Mouse (Mus musculus) limb, embryonic 15.5 days (tissue): ENCODE measurements around the gene Nup54. TPM values are rescaled to one million over a fixed set of nuclear protein-coding genes. Genes with fewer than 3 reads are reported as not detected.

ENCODE experiments used
- ATAC-seq: fragments of 200-750 bp; cut with Nextera tagmentation; 2 replicates; pipeline ENCODE4 v1.8.0; 2017; ENCODE audit warnings: low read depth, moderate TSS enrichment; ENCODE audit not compliant: insufficient number of reproducible peaks, low FRiP score, low TSS enrichment
- H3K27ac ChIP-seq: fragments of 300-500 bp; sonication (generic); 2 replicates; pipeline ENCODE4 v1.5.1; 2015; ENCODE audit warnings: moderate library complexity, mild to moderate bottlenecking, inconsistent platforms
- H3K27me3 ChIP-seq: fragments of 300-500 bp; sonication (generic); 2 replicates; pipeline ENCODE4 v1.6.1; 2015; ENCODE audit warnings: inconsistent platforms
- H3K36me3 ChIP-seq: fragments of 300-500 bp; sonication (generic); 2 replicates; pipeline ENCODE4 v1.6.1; 2015; ENCODE audit warnings: inconsistent platforms
- H3K4me1 ChIP-seq: fragments of 300-500 bp; sonication (generic); 2 replicates; pipeline ENCODE4 v1.6.1; 2015; ENCODE audit warnings: inconsistent platforms
- H3K4me2 ChIP-seq: fragments of 300-500 bp; sonication (generic); 2 replicates; pipeline ENCODE4 v1.6.1; 2015; ENCODE audit warnings: mild to moderate bottlenecking, inconsistent platforms
- H3K4me3 ChIP-seq: fragments of 300-500 bp; sonication (generic); 2 replicates; pipeline ENCODE4 v1.5.1; 2015; ENCODE audit warnings: mild to moderate bottlenecking, inconsistent platforms
- H3K9ac ChIP-seq: fragments of 300-500 bp; sonication (generic); 2 replicates; pipeline ENCODE4 v1.6.1; 2015; ENCODE audit warnings: inconsistent platforms
- H3K9me3 ChIP-seq: fragments of 300-500 bp; sonication (generic); 2 replicates; pipeline ENCODE4 v1.6.1; 2016; ENCODE audit warnings: inconsistent platforms
- WGBS: fragments of 180-500 bp; shearing (Covaris S2); methylation state at CpG from one replicate; pipeline ENCODE4 v1.1.7; 2015; 5-methylcytosine and 5-hydroxymethylcytosine counted together
- polyA plus RNA-seq: library from polyadenylated mRNA; unstranded; fragments of >200 nt; fragmentation: Nextera tagmentation; extraction: Ambion mirVana; gene quantifications from 2 replicates; pipeline ENCODE4 v1.2.1, GENCODE M21; 2015

The Nup54 gene
- polyA plus RNA-seq = 45.4 and 47.7 TPM in 2 replicates

DNA sequence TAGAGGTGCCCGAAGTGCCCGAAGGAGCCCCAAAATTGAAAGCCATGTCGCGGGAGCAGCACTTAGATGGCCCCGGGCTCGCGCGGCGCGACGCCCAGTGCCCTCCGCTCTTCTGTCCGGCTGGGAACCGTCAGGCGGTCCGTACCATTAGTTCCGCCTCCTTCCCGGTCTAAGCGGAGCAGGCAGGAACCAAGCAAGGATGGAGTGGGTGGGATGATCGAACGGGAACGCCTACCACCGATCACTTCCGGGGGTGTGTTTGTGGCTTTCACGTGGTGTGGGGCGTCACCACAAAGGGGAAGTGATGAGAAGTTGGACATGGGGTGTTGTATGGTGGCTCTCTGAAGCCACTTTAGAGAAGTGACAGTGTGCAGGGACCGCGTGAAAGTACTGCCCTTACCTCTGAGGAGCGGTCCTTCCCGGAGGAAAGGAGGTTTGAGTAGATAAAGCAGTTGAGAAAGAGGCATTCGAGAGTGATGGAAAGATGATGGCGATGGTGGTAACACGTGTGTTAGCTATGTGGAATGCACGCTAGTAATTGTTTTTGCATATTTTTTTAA is at the start of gene Nup54:
TSS of gene Nup54 (minus strand) at position 195 of the 560 bp plus-strand sequence.
- H3K4me2 ChIP-seq = peak within 1 kb of the TSS; percentile 72
- H3K4me1 ChIP-seq = peaks cover 11% of the 10 kb centered on the region
- peak; percentile 98 for ATAC-seq
- no peaks in the 10 kb centered on the region for H3K9me3 ChIP-seq
- H3K27me3 ChIP-seq = no peaks in the 10 kb centered on the region
- H3K9ac ChIP-seq = peak within 1 kb of the TSS; percentile 88
- peak within 1 kb of the TSS; percentile 91 for H3K4me3 ChIP-seq
- peak within 1 kb of the TSS; percentile 88 for H3K27ac ChIP-seq
- WGBS = under 1% methylated on average over 34 of the region's 34 CpGs
- H3K36me3 ChIP-seq = peaks cover 6% of the 10 kb centered on the region; the same call in 1 of the 2 replicates

DNA sequence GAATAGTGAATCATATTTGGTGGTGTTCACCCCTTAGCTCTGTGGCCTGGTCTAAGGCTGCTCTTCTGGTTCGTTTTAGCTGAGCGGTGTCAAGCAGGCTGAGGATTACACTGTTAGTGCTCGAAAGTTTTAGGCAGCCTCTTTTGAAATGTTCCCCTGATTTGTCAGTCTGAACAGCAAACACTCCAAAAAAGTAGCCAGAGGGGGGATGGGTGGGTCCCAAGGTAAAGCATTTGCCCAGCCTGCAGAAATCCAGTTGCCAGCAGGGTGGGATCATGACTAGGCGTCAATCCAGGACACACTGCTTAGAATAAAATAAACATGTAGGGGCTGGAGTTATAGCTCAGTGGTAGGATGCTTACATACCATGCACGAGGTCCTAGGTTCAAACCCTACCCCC is 37.8 kb upstream of the Nup54 start:
- Histone ChIP-seq H3K36me3 (no peaks in the 10 kb centered on the region), H3K9me3 (no peaks in the 10 kb centered on the region), H3K4me3 (no peak overlapping the region), H3K4me2 (no peak overlapping the region), H3K27me3 (no peaks in the 10 kb centered on the region), H3K27ac (no peak overlapping the region), H3K4me1 (peaks cover 3% of the 10 kb centered on the region; the same call in 1 of the 2 replicates), H3K9ac (no peak overlapping the region)
- no peak for ATAC-seq
- 74% methylated on average over 5 of the region's 5 CpGs for WGBS

DNA sequence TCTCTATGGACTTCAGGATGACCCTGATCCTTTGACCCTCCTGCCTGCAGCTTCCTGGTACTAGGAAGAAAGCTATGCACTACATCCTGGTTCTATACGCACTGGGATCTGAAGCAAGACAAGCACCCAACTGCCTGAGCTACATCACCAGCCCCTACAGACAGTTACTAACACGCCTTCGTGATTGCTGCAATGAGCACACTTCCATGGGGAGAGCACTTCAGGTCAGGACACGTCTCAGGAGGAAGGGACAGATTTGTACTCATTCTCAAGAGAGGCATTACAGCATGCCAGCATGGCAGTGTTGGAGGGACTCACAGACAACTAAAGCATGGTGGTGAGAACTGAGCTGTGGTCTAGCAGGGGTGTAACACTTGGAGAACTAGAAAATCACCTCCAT is 36.5 kb upstream of the Nup54 start:
- WGBS = 79% methylated on average over 4 of the region's 4 CpGs
- Histone ChIP-seq H3K4me1 (peaks cover 3% of the 10 kb centered on the region; the same call in 1 of the 2 replicates), H3K36me3 (no peaks in the 10 kb centered on the region), H3K9ac (no peak overlapping the region), H3K27ac (peak overlapping the region; percentile 27), H3K4me3 (no peak overlapping the region), H3K4me2 (no peak overlapping the region), H3K9me3 (no peaks in the 10 kb centered on the region), H3K27me3 (no peaks in the 10 kb centered on the region)
- ATAC-seq = 0 out of 2 replicates have a peak, but pooled peaks have one; percentile 28

DNA sequence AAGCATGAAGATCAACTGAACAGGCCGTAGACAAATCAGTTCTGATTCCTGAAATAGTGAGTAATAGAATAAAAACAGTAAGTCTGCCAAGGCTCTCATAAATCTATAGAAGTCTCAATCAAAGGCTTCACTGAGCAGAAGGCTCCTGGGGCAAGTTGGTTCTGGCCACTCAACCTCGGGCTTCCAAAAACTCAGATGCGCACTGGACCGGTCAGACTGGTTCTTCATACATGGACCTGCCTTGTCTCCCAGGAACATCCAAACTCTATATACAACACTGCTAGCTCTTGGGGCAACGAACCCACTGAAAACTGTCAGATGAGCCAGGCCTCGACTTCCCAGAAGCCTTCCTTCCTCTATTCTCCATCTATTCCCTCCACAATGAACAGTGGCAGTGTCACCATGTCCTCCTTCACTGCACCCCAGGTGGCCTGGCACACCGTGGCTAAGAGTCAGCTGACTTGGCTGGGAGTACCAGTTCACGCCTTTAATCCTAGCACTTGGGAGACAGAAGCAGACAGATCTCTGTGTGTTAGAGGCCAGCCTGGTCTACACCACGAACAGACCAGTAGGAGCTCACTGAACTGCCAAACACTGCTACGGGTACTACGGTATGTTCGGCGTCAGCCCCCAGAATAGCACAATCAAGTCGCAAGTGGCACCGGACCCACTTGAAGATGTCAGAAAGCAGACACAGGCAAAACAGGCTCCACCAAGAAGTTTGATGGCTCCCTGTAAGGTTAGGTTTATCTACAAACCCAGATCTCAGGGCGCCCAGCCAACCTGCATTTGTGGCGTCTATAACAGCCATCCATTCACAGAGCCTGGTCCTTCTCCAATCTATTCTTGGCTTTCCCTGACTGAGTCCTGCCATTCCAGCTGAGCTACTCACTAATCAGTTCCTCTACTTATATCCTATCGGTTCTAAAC is 34.4 kb upstream of the Nup54 start:
- Histone ChIP-seq H3K9me3 (no peaks in the 10 kb centered on the region), H3K4me1 (peaks cover 3% of the 10 kb centered on the region; the same call in 1 of the 2 replicates), H3K9ac (no peak overlapping the region), H3K27ac (peak overlapping the region; percentile 27; the same call in 1 of the 2 replicates), H3K4me2 (no peak overlapping the region), H3K27me3 (no peaks in the 10 kb centered on the region), H3K4me3 (no peak overlapping the region), H3K36me3 (no peaks in the 10 kb centered on the region)
- no peak for ATAC-seq
- WGBS = 80% methylated on average over 18 of the region's 18 CpGs

DNA sequence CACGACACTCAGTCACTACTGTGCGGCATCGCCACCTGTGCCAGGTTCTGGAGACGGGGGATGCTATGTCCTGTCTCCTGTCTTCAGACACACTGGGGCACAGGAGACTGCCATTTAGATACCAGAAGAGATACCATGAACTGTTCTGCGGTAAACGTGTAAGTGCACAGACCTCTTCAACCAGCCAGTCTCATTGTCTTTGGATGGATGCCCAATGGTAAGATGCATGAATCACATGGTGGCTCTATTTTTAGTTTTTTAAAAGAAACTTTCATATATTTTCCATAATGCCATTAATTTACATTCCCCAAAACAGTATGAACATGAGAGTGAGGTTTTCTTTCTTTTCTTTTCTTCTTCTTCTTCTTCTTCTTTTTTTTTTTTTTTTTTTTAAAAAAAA is 33.2 kb upstream of the Nup54 start:
- Histone ChIP-seq H3K4me2 (no peak overlapping the region), H3K4me3 (no peak overlapping the region), H3K4me1 (peaks cover 3% of the 10 kb centered on the region; the same call in 1 of the 2 replicates), H3K27me3 (no peaks in the 10 kb centered on the region), H3K9me3 (no peaks in the 10 kb centered on the region), H3K9ac (no peak overlapping the region), H3K27ac (no peak overlapping the region), H3K36me3 (no peaks in the 10 kb centered on the region)
- no peak for ATAC-seq
- 90% methylated on average over 6 of the region's 6 CpGs for WGBS

DNA sequence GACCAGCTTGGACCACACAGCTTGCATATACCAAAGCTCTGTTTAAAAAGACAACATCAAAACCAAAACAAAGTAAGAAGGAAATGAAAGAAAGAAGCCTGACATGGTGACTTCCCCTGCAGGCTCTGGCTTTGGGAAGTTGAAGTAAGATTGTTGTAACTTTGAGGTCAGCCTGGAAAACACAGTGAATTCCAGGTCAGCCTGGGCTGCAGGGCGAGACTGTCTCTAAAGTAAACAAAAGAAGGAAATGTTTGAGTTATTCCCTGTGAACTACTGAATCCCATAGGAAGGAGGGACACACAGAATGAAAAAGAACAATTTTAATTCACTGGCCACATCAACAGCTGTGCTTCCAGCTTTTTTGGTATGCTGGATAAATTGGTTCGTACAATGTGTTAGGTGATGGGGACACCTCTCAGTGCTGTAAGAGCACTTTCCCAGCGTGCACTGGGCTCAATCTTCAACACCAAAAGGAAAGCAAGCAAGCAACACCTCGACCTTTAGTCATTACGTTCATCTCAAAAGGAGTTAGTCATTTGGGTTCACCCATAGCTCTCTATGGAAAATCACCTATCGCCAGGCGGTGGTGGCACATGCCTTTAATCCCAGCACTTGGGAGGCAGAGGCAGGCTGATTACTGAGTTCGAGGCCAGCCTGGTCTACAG is 32.2 kb upstream of the Nup54 start:
- Histone ChIP-seq H3K27ac (no peak overlapping the region), H3K9me3 (no peaks in the 10 kb centered on the region), H3K4me1 (peaks cover 3% of the 10 kb centered on the region; the same call in 1 of the 2 replicates), H3K4me3 (no peak overlapping the region), H3K36me3 (no peaks in the 10 kb centered on the region), H3K27me3 (no peaks in the 10 kb centered on the region), H3K9ac (no peak overlapping the region), H3K4me2 (no peak overlapping the region)
- WGBS = 82% methylated on average over 8 of the region's 8 CpGs
- ATAC-seq = no peak

DNA sequence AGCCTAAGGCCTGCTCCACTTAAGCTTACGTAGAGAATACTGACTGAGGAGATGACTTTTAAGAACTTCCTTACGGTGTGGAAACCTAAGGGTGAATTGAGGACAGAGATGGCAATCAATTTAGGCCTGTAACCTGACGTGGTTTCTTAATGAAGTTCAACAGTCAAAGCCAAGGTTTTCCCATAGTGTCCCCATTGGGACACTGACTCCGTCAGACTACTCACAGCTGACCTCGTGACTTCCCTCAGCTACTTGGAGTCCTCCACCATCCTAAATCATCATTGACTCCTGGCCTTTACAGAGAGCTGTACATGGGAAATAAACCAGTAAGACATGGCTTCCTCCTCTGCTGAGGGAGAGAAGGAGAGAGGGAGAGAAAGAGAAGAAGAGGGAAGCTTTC is 30.5 kb upstream of the Nup54 start:
- Histone ChIP-seq H3K4me3 (no peak overlapping the region), H3K4me1 (peaks cover 3% of the 10 kb centered on the region; the same call in 1 of the 2 replicates), H3K36me3 (peaks cover 3% of the 10 kb centered on the region; the same call in 1 of the 2 replicates), H3K4me2 (no peak overlapping the region), H3K27me3 (no peaks in the 10 kb centered on the region), H3K9ac (no peak overlapping the region), H3K27ac (no peak overlapping the region), H3K9me3 (no peaks in the 10 kb centered on the region)
- whole genome bisulfite sequencing = 85% methylated on average over 5 of the region's 5 CpGs
- no peak for ATAC-seq

DNA sequence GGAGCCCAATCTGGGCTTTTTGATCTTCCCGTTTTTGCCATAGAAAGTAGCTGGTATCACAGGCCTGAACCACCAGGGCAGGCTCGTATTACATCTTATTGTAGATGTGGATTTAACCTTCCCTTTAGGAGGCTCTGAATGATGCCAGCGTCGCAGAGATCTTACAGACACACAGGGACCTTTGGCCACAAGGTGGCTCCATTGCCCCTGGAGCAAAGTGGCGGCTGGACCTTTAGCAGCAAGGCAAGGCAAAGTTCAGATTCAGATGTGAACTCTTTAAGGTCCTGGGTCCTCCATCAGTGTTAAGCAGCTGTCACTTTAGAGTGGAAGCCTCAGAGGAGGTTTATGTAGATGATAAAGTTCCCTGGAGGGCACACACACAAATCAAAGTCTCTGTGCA is 26.3 kb upstream of the Nup54 start:
- 19% methylated on average over 5 of the region's 5 CpGs for WGBS

DNA sequence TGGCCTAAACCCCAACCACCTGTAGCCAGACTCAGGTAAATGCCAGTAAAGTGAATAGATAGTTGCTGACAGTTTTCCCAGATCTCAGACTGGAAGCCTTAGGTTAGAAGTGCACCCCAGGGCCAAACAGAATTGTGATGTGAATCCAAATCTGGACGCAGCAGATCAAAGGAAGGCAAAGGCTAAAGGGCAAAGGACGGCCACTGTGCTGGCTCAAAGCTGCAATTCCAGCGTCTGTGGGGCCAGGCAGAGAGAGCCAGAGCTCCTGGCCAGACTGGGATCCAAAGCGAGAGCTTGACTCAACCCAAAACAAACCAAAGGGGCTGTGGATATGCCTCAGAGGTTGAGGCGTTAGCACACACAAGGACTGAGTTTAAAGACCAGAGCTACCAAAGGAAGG is 23.7 kb upstream of the Nup54 start:
- Histone ChIP-seq H3K27ac (no peak overlapping the region), H3K27me3 (no peaks in the 10 kb centered on the region), H3K9ac (no peak overlapping the region), H3K9me3 (no peaks in the 10 kb centered on the region), H3K4me1 (no peaks in the 10 kb centered on the region), H3K4me3 (no peak overlapping the region), H3K36me3 (peaks cover 21% of the 10 kb centered on the region), H3K4me2 (no peak overlapping the region)
- 44% methylated on average over 5 of the region's 5 CpGs for whole genome bisulfite sequencing
- ATAC-seq = no peak

More for the DNA sequence above, 26.3 kb upstream of the Nup54 start:
- Histone ChIP-seq H3K4me3 (no peak overlapping the region), H3K4me1 (no peaks in the 10 kb centered on the region), H3K27ac (no peak overlapping the region), H3K36me3 (peaks cover 14% of the 10 kb centered on the region), H3K4me2 (no peak overlapping the region), H3K9me3 (no peaks in the 10 kb centered on the region), H3K27me3 (no peaks in the 10 kb centered on the region), H3K9ac (no peak overlapping the region)
- ATAC-seq = no peak

DNA sequence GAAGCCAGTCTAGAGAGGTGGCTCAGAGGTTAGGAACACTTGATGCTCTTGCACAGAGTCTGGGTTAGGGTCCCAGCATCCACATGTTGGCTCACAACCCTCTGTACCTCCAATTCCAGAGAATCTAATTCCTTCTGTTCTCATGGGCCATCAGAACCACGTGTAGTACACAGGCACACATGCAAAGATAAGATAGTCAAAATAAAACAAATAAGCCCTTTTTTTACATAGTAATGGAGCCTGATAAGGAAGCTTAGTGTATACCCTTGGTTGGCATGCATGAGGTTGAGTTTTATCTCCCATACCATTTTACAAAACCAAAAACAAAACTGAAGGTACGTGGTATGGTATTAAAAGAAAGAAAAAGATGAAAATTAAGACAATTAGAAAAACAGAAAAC is 22.4 kb upstream of the Nup54 start:
- no peak overlapping the region for H3K27ac ChIP-seq
- ATAC-seq = no peak
- H3K36me3 ChIP-seq = peaks cover 32% of the 10 kb centered on the region
- no peaks in the 10 kb centered on the region for H3K9me3 ChIP-seq
- 81% methylated on average over 2 of the region's 2 CpGs for WGBS
- H3K4me3 ChIP-seq = no peak overlapping the region
- no peaks in the 10 kb centered on the region for H3K27me3 ChIP-seq
- no peaks in the 10 kb centered on the region for H3K4me1 ChIP-seq
- no peak overlapping the region for H3K4me2 ChIP-seq
- H3K9ac ChIP-seq = no peak overlapping the region

DNA sequence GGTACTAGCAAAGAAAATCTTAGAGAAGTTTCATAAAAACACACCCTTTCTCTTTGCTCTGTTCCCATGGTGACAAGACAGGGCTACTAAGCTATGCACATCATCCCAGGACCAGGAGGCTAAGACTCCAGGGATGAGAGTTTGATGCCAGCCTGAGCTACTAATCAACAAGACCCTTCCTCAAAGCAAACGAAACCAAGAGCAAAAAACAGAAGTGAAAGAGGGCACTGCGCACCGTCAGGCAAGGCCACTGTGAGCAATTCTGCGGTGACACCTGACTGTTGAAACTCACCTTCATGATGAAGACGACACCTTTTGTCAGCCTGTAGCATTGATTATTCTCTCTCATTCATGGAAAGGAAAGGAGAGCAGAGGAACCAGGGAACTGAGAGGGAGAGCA is 17.9 kb upstream of the Nup54 start:
- Histone ChIP-seq H3K4me1 (no peaks in the 10 kb centered on the region), H3K27me3 (no peaks in the 10 kb centered on the region), H3K9ac (no peak overlapping the region), H3K27ac (no peak overlapping the region), H3K9me3 (no peaks in the 10 kb centered on the region), H3K36me3 (peaks cover 59% of the 10 kb centered on the region), H3K4me2 (no peak overlapping the region), H3K4me3 (no peak overlapping the region)
- 96% methylated on average over 5 of the region's 5 CpGs for WGBS
- ATAC-seq = no peak

DNA sequence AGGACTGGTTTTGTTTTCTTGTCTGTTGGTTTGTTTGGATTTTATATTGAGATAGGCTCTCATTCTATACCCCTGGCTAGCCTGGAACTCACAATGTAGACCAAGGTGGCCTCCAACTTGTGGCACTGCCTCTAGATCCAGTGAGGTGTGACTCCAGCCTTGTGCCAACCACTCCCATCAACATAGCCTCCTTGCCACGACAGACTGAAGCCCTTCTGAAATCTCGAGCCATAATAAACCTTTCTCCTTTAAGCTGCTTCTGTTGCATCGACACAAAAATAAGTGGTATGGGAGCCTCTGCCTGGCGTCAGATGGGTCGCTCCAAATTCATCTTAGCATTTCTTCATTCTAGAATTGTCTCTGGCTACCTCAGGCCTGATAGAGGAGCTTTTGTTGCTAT is 11.7 kb upstream of the Nup54 start:
- Histone ChIP-seq H3K9ac (no peak overlapping the region), H3K4me2 (no peak overlapping the region), H3K27ac (no peak overlapping the region), H3K4me3 (no peak overlapping the region), H3K27me3 (no peaks in the 10 kb centered on the region), H3K4me1 (no peaks in the 10 kb centered on the region), H3K36me3 (peaks cover 80% of the 10 kb centered on the region), H3K9me3 (no peaks in the 10 kb centered on the region)
- ATAC-seq = no peak
- WGBS = 96% methylated on average over 5 of the region's 5 CpGs
